Mouse (Mus musculus): Measurements from ENCODE around the gene Hsd17b7.

Gene Hsd17b7

DNA sequence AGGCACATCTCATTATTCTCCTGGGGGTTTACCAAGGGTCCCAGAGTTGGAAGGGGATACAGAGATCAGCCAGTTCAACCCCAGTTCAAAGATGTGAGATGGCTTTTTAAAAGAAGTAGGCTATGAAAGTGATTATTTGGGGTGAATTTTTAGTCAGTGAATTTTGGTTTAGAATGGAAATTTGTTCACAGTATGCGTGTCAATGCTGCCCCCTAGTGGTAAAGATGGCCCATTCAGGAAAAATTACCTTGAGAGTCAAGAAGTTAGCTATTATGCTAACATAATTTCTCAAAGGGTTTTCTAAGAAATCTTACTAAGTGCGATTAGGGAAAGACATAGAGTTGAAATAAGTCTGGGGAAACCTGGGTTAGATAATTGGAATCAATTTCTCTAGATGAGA lies 29.7 kb downstream of the Hsd17b7 start:
- DNase-seq (ENCODE audit: low read depth, low spot score), result peak; percentile 68

DNA sequence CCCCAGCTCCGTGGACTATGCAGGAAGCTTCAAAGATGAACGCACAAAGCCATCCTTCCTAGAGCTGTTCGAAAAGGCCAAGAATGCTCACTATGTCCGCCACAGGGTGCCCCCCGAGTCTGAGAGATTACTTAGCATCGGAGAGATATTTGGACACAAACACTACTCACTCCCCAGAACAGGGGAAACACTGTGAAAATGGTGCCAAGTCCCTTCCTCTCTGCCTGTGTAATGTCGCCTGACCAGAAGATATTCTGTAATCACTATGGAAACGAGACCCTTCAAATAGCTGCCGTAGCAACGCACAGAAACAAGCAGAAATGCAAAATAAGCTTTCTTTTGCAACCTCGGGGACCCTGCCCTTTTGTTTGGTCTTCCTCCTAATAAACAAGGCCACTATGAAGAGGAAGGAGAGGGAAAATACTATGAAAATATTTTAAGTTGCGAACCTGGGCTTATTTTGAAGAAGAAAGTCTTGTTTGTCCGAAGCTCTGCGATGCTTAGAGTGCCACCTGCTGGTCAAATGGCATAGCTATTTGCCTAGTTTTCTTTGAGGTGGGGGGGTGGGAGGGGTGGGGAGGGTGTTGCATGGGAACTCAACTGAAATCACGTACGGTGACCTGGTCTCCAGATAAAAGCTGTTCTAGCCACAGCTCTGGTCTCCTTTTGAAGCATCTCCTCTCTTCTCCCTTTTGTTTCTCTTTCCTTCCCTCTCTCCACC lies 34.9 kb downstream of the Hsd17b7 start:
- peak; percentile 71 for DNase-seq (ENCODE audit: low read depth, low spot score)

DNA sequence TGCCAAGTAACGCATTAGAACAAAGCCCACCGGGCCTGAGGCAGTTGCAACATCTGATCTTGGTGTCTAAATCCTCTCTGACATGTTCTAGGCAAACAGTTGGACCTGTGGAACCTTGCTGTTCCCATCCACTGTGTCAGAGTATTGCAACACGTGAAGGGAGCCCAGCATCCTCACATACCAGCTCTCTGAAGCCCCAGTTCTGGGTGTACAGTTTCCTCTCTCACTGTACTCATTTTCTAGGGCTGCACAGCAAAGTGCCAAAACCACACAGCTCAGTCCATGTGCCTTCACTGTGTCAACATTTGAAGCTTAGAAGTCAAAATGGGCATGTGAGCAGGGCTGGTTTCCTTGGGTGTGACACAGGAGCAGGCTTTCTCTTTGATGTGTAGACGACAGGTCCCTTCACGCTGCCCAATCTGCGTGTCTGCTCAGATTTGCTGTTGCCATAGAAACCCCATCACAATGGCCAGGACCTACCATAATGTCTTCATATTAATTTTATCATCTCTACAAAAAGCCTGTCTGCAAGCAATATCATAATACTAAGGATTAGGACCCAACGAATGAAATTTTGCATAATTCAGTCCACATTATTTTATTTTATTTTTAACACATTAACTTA lies 36.8 kb downstream of the Hsd17b7 start:
- no peak for DNase-seq (ENCODE audit: low read depth, low spot score)

DNA sequence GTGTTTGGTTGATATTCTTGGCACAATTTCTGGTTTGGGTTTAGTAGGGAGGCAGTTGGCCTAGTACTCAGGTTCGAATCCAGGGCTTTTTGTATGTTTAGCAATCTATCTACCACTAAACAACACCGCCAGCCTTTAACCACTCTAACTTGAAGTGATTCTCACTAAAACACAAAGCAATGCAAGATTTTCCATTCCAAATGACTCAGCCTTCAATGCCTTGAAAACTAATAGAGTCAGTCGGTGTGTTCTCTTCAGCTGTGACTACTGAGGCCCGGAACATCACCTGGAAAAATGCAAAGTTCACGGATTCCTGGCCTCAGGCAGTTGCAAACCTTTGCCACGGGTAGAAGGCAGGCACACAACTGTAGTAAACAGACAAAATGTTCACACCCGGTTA lies 37.3 kb downstream of the Hsd17b7 start:
- no peak for DNase-seq (ENCODE audit: low read depth, low spot score)

DNA sequence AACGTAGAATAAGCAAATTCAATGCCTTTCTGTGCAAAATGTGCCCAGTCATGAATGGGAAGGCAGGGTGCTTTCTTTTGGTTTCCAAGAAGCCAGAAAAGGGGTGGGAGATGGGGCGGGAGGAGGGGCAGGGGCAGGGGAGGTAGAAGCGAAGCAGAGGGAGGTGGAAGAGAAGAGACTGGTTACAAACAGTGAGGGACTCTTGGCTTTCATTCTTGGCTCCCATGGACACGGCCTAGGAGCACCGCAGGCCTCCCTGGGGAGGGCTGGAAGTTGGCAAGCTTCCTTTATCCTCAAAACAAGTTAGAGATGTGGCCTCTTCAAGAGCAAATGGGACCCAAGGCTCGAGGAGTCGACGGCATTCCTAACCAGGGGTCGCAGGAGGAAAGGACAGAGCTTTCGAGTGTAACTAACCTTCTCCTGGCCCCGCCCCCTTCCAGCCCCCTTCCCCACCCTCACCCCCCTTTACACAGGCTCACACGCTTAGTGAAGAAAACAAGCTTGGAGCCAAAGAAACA lies 40.5 kb downstream of the Hsd17b7 start, which contains the start of gene Ccdc190:
TSS of gene Ccdc190 (plus strand) at position 195 of the 518 bp plus-strand sequence.
- no peak for DNase-seq (ENCODE audit: low read depth, low spot score)

DNA sequence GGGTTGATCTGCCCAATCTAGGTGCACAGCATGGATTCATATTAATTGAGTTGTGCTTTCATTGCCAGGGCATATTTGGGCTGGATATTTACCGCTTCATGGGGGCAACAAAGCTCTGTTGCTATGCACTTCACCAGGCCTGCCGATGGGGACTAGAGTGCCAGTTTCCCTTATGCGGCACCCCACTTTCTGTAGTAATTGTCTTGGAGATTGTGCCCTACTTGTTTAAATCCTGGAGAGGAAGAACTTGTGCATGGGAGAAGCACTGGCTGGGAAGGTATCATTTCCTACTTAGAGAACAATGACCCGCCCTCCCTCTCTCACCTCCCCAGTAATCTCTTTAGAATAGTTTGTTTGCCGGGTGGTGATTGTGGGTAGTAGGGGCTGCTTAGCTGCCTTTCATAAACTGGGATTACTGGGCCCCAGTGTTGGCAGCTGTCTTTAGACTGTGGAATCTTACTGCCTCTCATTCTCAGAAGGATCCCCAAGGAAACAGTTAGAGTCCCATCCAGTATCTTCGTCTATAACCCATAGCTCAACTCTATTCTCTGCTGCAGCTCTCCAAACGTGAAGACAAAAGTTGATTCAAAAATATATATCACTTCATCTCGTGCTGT lies 41.2 kb downstream of the Hsd17b7 start:
- no peak for DNase-seq (ENCODE audit: low read depth, low spot score)

DNA sequence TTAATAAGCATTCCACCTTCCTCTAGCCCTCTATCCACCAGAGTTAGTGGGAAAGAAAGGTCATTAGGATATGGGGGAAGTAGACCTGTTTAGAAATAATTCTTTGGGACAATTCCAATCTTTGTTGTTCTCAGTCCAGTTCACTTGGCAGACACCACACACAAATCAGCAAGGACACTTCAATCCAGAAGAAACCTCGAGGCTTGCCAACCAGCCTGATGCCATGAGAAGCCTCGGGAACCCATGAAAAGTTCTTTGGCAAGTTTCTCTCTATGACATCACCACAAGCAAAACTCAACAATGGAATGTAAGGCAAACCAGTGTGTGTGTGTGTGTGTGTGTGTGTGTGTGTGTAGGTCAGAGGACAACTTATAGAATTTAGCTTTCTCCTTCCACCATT lies 44.5 kb downstream of the Hsd17b7 start:
- no peak for DNase-seq (ENCODE audit: low read depth, low spot score)

DNA sequence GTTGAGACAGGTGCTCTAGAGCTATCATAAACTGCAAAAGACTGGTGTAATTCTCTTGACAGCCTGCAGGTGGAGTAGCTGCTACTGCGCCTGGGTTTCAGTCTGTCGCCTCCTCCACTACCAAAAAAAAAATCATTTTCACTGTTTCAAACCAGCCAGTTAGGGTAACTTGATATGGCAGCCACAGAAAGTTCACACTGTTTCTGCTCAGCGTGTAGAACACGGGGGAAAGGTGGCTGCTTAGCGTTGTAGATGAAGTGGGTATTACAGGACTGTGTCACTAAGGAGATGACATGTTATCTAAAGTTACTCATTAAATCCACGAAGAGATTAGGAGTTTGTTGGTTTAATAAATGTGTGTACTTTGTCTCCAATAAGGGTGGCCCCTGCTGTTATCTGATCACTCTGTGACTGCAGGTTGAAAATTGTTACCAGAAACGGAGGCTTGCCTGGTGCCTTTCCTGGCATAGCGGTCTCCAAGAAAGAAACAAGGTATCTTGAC lies 47.3 kb downstream of the Hsd17b7 start:
- peak; percentile 40 for DNase-seq (ENCODE audit: low read depth, low spot score)

DNA sequence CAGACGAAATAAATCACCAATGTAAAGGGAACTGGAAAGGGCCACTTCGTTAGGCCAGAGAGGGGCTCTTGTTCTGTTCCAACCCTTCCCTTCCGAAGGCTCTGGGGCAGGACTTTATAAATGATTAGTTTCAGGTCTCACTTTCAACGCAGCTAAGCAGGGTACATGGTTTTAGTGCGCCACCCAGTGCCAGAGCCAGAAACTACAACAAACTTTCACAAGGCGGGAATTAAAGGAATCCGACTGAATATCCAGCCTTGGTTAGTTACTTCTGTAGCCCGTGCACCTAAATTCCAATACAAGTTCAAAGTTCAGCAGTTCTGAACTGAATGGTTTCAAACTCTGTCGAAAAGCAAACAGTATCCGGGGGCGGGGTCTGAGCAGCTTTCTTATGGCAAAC lies 49.8 kb downstream of the Hsd17b7 start:
- peak; percentile 44 for DNase-seq (ENCODE audit: low read depth, low spot score)

DNA sequence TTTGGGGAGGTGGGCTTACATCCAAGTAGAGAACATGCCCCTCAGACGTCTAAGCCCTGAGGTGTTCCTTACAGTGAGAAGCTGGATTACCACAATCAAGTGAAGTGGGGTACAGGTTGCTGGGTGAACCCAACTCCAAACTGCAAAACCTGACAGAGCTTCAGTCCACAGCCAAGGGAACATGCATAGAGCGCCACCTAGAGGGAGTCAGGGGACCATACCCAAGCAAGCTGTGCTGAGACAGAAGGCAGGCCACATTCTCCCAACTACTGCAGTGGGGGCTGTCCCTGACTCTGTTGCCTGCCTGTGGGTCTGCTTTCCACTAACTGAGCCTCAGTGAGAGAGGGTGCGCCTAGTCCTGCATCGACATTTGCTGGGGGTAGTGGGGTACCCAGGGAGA lies 51.0 kb downstream of the Hsd17b7 start:
- peak; percentile 9 for DNase-seq (ENCODE audit: low read depth, low spot score)

DNA sequence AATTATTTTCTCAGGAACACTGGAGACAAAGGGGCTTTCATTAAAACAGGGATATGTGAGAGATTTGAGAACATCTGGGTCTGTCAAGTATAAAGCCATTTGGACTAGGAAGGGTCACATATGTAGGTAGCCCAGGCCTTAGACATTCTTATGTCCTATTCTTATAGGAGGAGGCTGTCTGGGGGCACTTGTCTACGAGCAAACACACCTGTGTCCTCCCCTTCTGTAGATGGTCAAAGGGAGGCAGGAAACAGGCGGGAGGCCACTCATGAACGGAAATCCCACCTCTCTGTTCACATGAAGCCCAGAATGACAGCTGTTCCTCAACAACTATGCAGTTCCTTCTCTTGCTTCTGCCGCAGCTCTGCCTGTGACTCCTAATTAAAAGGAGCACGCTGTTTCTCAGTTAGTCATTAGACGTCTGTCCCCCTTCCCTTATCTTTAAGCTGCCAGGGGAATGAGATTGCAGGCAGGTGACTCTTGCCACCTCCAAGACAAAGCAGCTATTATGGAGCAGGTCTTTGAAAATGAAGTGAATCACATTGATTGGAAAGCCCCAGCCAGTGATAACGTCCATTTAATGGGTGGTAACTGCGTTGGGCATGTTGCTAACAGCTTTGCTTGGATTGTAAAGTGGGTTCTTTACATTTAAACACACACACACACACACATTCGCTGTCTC lies 51.8 kb downstream of the Hsd17b7 start:
- no peak for DNase-seq (ENCODE audit: low read depth, low spot score)

DNA sequence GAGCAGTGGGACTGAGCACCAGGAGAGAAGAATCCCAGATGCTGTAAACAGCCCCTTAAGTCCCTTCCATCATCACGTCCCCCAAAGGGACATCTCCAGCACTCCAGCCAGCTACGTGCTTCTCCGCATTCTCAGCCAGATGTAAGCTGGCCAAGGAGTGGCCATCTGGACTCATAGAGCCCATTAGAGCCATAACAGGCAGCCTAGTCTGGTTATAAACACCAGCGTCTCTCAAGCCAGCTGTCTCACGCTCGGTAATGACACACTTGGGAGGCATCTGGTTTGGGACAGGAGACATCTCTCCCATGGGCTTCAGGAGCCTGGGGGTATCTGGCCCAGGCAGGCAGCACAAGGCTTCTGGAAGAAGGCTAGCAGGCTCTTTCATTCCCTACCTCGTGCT lies 52.4 kb downstream of the Hsd17b7 start:
- DNase-seq (ENCODE audit: low read depth, low spot score), result no peak

DNA sequence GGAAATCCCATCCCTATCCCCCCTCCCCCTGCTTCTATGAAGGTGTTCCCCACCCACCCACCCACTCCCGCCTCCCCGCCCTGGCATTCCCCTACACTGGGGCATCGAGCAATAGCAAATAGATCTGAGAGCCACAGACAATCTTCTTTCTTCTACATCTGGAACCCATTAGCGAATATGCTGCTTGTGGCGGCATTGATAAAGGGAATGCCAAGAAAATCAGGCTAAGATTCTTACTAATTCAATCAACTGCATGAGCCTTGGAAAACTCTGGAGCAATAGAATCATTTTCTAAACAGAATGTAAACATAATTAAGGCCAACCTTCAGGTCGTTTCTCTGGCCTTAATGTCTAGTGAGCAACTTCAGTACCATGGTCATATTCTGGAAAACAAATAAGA lies 57.5 kb downstream of the Hsd17b7 start:
- DNase-seq (ENCODE audit: low read depth, low spot score), result no peak

DNA sequence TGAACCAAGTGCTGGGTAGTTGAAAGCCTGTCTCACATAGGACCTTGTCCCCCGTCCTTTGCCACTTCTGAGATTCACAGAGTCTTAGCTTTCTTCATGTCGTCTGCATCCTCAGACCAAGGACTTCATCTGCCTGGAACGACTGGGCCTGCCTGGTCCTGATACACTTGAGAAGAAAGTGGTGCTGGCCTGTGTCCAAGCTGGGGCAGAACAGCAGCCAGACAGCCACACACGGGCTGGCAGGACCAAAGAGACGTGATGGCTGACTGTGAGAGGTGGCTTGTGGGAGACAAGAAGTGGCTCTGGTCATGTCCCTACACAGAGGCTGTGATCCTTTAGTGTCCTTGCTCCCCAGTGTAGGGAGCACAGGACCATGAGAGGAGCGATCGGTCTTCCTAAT lies 58.3 kb downstream of the Hsd17b7 start:
- DNase-seq (ENCODE audit: low read depth, low spot score), result no peak

DNA sequence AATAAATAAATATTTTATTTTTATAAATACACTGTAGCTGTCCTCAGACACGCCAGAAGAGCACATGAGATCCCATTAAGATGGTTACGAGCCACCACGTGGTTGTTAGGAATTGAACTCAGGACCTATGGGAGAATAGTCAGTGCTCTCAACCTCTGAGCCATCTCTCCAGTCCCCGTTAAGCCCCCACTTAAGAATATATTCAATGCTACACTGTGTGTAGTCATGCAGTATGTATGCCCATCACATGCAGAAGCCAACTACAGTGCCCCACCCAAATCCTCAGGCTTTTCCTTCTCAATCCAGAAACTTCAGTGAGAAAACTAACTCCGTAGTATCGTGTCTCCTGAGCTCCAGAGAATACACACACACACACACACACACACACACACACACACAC lies 59.4 kb downstream of the Hsd17b7 start:
- DNase-seq (ENCODE audit: low read depth, low spot score), result no peak

DNA sequence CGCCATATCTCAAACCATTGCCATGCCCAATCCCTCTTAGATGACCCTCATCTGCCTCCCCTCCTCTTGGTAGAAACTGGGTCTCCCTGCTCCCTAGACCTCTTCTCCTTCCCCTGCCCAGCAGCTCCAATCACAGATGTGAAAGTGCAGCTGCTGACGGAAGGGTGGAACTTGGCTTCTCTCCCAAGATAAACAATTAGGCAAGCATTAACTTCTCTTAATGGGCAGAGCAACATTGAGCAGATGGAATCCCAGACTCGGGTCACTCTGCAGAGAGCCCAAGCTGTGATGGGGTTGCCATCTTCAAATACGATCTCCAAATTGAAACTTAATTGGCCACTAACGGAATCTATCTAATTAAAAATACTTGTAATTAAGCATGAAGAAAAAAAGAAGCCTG lies 59.9 kb downstream of the Hsd17b7 start:
- DNase-seq (ENCODE audit: low read depth, low spot score), result no peak

DNA sequence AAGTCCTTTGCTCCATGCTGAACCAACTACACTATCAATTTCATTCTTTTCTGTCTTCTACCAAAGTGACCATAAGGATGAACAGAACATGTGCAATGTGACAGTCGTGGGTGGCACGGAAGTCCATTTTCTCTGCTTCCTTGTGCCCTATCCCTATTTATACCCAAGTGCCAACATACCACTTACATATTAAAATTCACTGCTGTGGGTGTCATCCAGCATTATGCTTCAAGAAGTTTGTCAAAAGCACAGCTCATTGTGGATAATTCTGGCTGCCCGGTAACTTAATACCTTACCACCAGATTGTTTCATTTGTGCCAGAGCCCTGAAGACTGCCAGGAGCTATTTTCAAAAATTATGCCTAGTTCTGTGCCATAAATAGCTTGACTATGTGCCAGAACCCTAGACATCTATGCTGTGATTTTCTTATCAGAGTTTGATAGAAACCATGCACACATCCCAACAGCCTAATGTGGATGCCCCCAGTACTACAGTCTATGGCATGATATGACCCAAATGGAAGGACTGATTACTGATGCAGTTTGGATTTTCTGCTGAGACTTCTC lies 68.2 kb downstream of the Hsd17b7 start:
- DNase-seq (ENCODE audit: low read depth, low spot score), result no peak
